Mouse (Mus musculus) cortical plate, adult 2 months (tissue): ENCODE measurements around the gene Col5a1. TPM values are rescaled to one million over a fixed set of nuclear protein-coding genes. Genes with fewer than 3 reads are reported as not detected.

Experiments used
- H3K27ac ChIP-seq: fragments of 200-500 bp; 2 replicates; pipeline ENCODE4 v1.5.1; 2012; ENCODE audit warnings: low read length, control low read depth, inconsistent platforms; ENCODE audit not compliant: insufficient read depth
- H3K4me1 ChIP-seq: fragments of 200-500 bp; 2 replicates; pipeline ENCODE4 v1.6.1; 2011; ENCODE audit warnings: low read length; ENCODE audit not compliant: control insufficient read depth, insufficient read depth
- H3K4me3 ChIP-seq: fragments of 200-500 bp; 2 replicates; pipeline ENCODE4 v1.5.1; 2011; ENCODE audit warnings: mild to moderate bottlenecking, low read length, control low read depth; ENCODE audit not compliant: insufficient read depth
- CTCF ChIP-seq: fragments of 200-500 bp; IDR thresholded peaks from 2 replicates; pipeline ENCODE4 v1.5.1; 2011; ENCODE audit warnings: mild to moderate bottlenecking, control low read depth, low read length; ENCODE audit not compliant: insufficient read depth; ENCODE audit errors: extremely low read depth
- POLR2A ChIP-seq: fragments of 200-500 bp; IDR thresholded peaks from 2 replicates; pipeline ENCODE4 v1.6.1; 2011; ENCODE audit warnings: mild to moderate bottlenecking, low read length, control low read depth; ENCODE audit not compliant: insufficient read depth; ENCODE audit errors: extremely low read depth
- polyA plus RNA-seq: library from polyadenylated mRNA; depleted of rRNA; stranded (reverse); fragments of >200 nt; gene quantifications from 2 replicates; pipeline ENCODE4 v1.2.3, GENCODE M21; 2012; rRNA removed

Gene Col5a1
- polyA plus RNA-seq = 32.6 and 34.1 TPM in 2 replicates

DNA sequence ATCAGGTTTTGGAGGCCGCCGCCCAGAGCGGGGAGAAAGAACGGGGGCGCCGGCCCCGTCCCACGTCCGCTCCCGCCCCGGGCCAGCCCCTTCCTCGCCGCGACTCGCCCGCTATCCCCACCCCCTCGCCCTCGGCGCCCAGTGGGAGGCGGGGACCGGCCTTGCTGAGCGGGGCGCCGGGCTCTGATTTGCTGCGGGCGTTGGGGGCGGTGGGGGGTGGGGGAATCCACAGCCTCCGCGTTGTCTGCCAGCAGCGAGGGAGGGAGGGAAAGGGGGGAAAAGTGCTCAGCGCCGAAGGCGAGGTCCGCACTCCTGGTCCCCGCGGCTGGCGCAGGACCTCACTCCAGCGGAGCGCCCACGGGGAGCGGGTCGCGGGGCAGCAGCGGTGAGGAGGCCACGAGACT, at the start of gene Col5a1:
Col5a1 (plus strand) TSS at position 278 of the 404 bp plus-strand sequence.
- Histone ChIP-seq H3K27ac (no peak within 1 kb of the TSS), H3K4me3 (peak within 1 kb of the TSS; percentile 25), H3K4me1 (no peaks in the 10 kb centered on the region)
- no peak for TF ChIP-seq POLR2A
- TF ChIP-seq CTCF = no peak

DNA sequence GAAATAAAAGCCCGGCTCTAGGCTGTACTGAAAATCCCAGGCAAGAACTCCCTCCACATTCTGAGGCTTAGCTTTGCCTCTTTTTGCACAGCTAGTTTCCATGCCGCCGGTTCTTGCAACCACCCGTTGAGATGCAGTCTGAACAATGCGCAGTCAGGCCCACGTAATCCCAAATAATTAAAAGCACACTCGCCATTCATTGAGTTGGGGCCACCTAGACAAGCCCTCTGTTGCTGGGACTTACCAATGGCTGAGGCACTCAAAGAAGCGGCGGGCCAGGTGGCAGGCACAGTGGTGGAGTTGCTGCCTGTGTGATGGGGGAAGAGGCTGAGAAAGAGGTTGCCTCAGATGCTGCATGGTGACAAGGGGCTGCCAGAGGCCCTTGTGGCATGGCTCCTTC, 48.1 kb upstream of the Col5a1 start:
- Histone ChIP-seq H3K27ac (no peak overlapping the region), H3K4me3 (no peak overlapping the region), H3K4me1 (peaks cover 4% of the 10 kb centered on the region)
- TF ChIP-seq POLR2A (no peak), CTCF (no peak)

DNA sequence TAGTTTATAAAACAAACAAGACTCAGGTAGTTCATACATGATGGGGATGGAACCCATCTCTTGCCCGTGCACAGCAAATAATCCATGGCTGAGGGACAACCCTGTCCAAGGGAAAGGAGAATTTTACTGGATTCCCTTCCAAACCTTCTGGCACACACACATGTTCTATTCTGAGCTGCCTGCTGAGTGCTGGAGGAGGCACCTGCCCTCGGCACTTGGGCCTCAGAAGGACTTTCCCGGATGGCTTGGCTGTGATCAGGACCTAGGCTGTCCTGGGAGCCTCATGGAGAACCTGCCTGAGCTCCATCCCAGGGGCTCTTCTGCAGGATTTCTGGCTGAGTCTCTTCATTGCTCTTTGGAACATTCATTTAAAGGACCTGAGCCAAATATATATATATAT, 45.3 kb upstream of the Col5a1 start:
- Histone ChIP-seq H3K4me1 (peaks cover 2% of the 10 kb centered on the region), H3K4me3 (no peak overlapping the region), H3K27ac (no peak overlapping the region)
- TF ChIP-seq CTCF (no peak), POLR2A (no peak)

DNA sequence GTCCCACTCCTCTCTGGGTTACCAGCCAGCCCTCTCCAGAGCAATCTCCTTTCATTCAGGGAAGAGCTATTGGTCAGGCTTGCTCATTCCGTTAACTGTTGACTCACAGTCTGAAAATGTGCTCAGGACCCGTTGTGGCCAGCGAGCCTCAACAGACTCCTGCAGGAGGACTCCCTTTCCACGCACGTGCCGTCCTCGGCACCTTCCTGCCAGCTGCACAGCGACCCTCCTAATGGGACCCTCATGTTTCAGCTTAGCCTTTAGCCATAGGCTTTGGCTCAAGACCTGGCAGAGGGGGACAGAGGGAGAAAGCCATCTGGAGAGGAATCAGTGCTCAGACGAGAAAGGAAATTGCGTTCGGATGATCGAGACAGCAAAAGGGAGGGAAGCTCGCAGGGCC, 43.3 kb upstream of the Col5a1 start:
- Histone ChIP-seq H3K4me3 (no peak overlapping the region), H3K4me1 (peaks cover 2% of the 10 kb centered on the region), H3K27ac (no peak overlapping the region)
- TF ChIP-seq POLR2A = no peak
- TF ChIP-seq CTCF = no peak

DNA sequence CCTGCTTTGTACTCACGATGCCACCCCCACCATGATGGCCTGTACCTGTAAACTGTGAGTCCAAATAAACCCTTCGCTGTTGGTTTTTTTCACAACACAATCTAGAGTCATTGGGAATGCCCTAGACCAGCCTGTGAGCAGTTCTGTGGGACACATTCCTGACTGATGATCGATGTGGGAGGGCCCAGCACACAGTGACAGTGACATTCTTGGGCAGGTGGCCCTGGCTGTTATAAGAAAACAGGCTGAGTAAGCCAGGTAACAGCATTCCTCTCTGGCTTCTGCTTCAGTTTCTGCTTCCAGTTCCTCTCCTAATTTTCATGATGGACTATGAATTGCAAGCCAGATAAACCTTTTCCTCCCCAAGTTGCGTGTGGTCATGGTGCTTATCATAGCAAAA, 41.3 kb upstream of the Col5a1 start:
- Histone ChIP-seq H3K4me3 (no peak overlapping the region), H3K4me1 (peaks cover 2% of the 10 kb centered on the region), H3K27ac (no peak overlapping the region)
- TF ChIP-seq POLR2A (no peak), CTCF (no peak)

DNA sequence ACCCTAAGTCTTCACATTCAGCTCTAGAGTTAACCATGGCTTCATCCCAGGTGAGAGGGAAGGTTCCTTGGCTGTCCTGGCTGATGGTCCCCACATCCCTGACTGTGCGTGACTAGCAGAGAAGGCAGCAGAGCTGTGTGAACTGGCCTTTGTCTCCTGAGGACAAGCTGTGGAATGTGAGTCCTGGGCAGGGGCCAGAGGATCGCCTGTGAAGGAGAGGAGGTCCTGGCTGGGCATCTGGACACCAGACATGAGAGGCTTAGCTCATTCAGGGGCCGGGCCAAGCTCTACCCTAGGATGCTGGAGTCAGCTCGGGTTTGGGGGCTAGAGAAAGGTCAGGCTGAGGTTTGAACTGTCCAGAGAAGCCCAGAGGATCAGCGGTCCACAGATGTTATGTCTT, 39.2 kb upstream of the Col5a1 start:
- TF ChIP-seq POLR2A (no peak), CTCF (no peak)

DNA sequence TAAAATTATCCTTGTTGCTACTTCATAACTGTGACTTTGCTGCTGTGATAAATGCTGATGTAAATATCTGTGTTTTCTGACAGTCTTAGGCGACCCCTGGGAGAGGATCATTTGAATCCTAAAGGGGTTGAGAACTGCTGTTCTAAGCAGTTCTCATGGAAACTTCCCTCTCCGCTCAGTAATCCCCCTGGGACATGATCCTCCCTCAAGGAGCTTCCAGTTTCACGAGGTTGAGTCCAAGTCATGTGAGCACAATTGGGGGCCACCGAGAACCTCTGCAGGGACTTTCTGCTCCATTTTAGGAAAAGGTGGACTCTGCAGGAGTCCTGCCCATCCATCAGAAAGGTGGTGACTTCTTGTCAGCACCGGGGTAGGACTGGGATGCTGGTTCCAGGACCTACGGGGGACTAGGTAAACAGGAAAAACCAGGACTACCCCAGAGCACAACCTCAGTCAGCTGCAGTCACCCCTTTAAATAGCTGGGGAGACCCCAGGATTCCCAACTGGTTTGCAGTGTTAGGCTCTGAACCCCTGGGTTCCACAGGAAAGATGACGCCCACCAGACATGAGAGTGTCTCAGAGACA, 38.3 kb upstream of the Col5a1 start:
- no peaks in the 10 kb centered on the region for H3K4me1 ChIP-seq
- H3K4me3 ChIP-seq = no peak overlapping the region
- H3K27ac ChIP-seq = no peak overlapping the region
- no peak for TF ChIP-seq POLR2A
- TF ChIP-seq CTCF = no peak

More for the DNA sequence above, 39.2 kb upstream of the Col5a1 start:
- no peaks in the 10 kb centered on the region for H3K4me1 ChIP-seq
- H3K4me3 ChIP-seq = no peak overlapping the region
- H3K27ac ChIP-seq = no peak overlapping the region

DNA sequence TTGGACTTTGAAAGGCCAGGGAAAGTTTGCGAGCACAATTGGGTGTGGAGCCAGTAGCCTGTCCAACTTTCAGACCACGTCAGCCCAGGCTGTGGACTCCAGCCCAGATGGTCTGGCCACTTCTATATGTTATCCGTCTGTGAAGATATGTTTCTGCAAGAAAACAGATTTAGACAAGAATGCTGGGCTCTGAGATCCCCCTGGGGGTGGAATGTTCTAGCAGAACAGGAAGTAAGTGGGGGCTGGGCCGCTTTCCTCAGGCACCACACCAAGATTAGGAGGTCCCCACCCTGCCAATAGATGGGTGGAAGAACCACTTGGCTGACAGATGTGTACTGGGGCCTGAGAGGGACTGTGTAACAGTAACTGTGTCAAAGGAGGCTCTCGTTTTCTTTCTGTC, 37.8 kb upstream of the Col5a1 start:
- Histone ChIP-seq H3K4me1 (no peaks in the 10 kb centered on the region), H3K27ac (no peak overlapping the region), H3K4me3 (no peak overlapping the region)
- TF ChIP-seq CTCF = no peak
- no peak for TF ChIP-seq POLR2A

DNA sequence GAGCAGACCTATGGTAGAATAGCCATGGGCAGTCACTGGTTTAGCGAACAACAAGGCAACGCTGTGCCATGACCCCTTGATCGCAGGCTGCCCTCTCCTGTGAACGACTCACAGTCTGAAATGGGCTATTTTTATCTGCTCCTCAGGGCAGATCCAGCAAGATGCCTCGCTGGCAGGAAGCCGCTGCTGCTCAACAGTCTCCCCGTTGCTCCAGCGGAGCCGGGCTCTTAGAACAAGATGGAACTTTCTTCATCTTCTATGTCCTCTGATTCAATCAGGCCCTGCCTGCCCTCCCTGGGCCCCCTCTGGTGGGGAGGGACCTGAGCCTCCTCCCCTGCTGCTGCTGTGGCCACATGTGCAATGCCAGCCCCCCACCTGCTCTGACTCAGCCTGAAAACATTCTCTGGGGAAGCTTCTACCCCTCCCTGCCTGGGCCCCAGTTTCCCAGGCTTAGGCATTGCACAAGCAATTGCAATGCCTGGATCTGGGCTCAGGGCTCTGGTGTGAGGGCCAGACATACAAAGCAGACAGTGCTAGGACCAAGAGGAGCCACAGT, 27.8 kb upstream of the Col5a1 start:
- TF ChIP-seq POLR2A (no peak), CTCF (no peak)
- Histone ChIP-seq H3K27ac (no peak overlapping the region), H3K4me1 (no peaks in the 10 kb centered on the region), H3K4me3 (no peak overlapping the region)

DNA sequence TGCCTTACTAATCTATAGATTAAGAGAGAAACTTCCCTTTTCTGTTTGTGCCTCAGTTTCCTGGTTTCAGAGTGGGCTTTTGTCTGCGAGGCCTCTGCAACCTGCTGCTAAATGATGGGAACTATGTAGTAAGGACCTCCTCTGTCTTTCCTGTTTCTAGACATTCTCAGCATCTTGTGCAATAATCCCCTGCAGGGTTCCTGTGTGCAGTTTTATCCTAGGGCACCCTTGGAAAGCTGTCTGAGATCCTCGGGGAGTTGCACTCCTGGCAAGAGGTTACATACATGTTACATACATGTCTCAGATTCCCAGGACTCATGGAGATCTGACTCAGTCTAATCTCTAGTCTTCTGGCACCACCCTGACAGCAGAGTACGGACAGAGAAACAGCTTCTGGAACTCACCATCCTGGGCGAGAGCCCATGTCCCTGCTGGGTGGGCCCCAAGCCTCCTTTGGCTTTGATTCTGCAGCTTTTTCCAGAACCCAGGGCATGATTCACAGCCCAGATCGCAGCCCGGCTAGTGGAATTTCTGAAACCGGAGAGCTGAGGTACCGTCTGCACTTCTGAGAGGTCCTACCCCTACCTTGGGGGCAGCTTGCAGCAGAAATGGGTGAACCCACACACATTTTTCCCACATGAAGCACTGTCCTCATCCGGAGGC, 24.5 kb upstream of the Col5a1 start:
- TF ChIP-seq CTCF (no peak), POLR2A (no peak)
- no peak overlapping the region for H3K4me3 ChIP-seq
- no peak overlapping the region for H3K27ac ChIP-seq
- H3K4me1 ChIP-seq = no peaks in the 10 kb centered on the region
